Mouse (Mus musculus) heart, embryonic 12.5 days (tissue): Measurements from ENCODE around the gene Cd36. TPM values are rescaled to one million over a fixed set of nuclear protein-coding genes. Genes with fewer than 3 reads are reported as not detected.

Experiments
- ATAC-seq: fragments of 200-750 bp; cut with Nextera tagmentation; 2 replicates; pipeline ENCODE4 v1.8.0; 2017; ENCODE audit warnings: moderate TSS enrichment, moderate library complexity; ENCODE audit not compliant: insufficient number of reproducible peaks, low FRiP score
- H3K27ac ChIP-seq: fragments of 300-500 bp; sonication (generic); 2 replicates; pipeline ENCODE4 v1.5.1; 2016; ENCODE audit warnings: mild to moderate bottlenecking, moderate library complexity; ENCODE audit not compliant: poor library complexity, severe bottlenecking
- H3K27me3 ChIP-seq: fragments of 300-500 bp; sonication (generic); replicated peaks from 2 replicates; pipeline ENCODE4 v1.6.1; 2016; ENCODE audit warnings: mild to moderate bottlenecking, moderate library complexity
- H3K36me3 ChIP-seq: fragments of 300-500 bp; sonication (generic); 2 replicates; pipeline ENCODE4 v1.6.1; 2016; ENCODE audit warnings: mild to moderate bottlenecking, moderate library complexity
- H3K4me1 ChIP-seq: fragments of 300-500 bp; sonication (generic); replicated peaks from 2 replicates; pipeline ENCODE4 v1.6.1; 2016; ENCODE audit warnings: mild to moderate bottlenecking
- H3K4me2 ChIP-seq: fragments of 300-500 bp; sonication (generic); 2 replicates; pipeline ENCODE4 v1.6.1; 2016; ENCODE audit warnings: mild to moderate bottlenecking, moderate library complexity
- H3K4me3 ChIP-seq: fragments of 300-500 bp; sonication (generic); 2 replicates; pipeline ENCODE4 v1.5.1; 2016; ENCODE audit warnings: mild to moderate bottlenecking
- H3K9ac ChIP-seq: fragments of 300-500 bp; sonication (generic); 2 replicates; pipeline ENCODE4 v1.6.1; 2016; ENCODE audit warnings: mild to moderate bottlenecking, moderate library complexity
- H3K9me3 ChIP-seq: fragments of 300-500 bp; sonication (generic); replicated peaks from 2 replicates; pipeline ENCODE4 v1.6.1; 2016; ENCODE audit warnings: mild to moderate bottlenecking, moderate library complexity
- WGBS: fragments of 180-500 bp; shearing (Covaris S2); methylation state at CpG from one replicate; pipeline ENCODE4 v1.1.7; 2016; 5-methylcytosine and 5-hydroxymethylcytosine counted together
- polyA plus RNA-seq: library from polyadenylated mRNA; unstranded; fragments of >200 nt; fragmentation: Nextera tagmentation; extraction: Ambion mirVana; gene quantifications from 2 replicates; pipeline ENCODE4 v1.2.1, GENCODE M21; 2016

Cd36 gene
- polyA plus RNA-seq, 1 experiment from 2014 or later: 59.2 TPM

- H3K4me1 ChIP-seq: no peaks in the 10 kb centered on the region
- WGBS: 64% methylated on average over 1 of the region's 1 CpGs
These were observed 78.3 kb downstream of the Cd36 start for GRCm38 (mm10) chr5:17810336-17810735.

GRCm38 (mm10) chr5:17806774-17807377 lies 81.7 kb downstream of the Cd36 start:
- Histone ChIP-seq H3K27ac (no peak overlapping the region), H3K9me3 (no peaks in the 10 kb centered on the region), H3K4me3 (no peak overlapping the region), H3K36me3 (no peaks in the 10 kb centered on the region; the same call in 1 of the 2 replicates), H3K27me3 (no peaks in the 10 kb centered on the region), H3K4me1 (no peaks in the 10 kb centered on the region), H3K4me2 (no peak overlapping the region), H3K9ac (no peak overlapping the region)
- no peak for ATAC-seq
- 78% methylated on average over 3 of the region's 3 CpGs for WGBS

More at GRCm38 (mm10) chr5:17810336-17810735, 78.3 kb downstream of the Cd36 start:
- no peaks in the 10 kb centered on the region; the same call in 1 of the 2 replicates for H3K36me3 ChIP-seq
- no peak overlapping the region for H3K4me3 ChIP-seq
- H3K9me3 ChIP-seq: no peaks in the 10 kb centered on the region
- no peak overlapping the region for H3K27ac ChIP-seq
- H3K27me3 ChIP-seq: no peaks in the 10 kb centered on the region
- ATAC-seq: no peak
- no peak overlapping the region for H3K9ac ChIP-seq
- no peak overlapping the region for H3K4me2 ChIP-seq

DNA sequence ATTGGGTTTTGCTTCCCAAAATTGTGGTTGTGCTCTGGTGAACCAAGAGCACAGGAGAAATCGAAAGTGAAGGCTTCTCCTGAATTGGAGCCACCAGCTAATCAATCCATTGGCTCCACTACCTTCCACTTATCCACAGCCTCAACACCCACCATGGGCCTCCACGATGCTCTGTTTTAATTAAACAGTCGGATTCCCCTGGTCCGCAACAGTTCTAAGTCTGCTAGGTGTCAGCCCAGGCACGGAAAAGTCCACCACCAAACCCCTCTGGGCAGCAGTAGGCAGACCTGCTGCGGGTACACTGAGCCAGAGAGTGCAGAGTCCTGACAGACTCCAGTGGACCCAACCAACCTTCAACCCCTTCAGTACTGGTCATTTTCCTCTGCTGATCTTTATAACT lies 112.0 kb downstream of the Cd36 start:
- Histone ChIP-seq H3K27ac (no peak overlapping the region), H3K4me2 (no peak overlapping the region), H3K4me1 (no peaks in the 10 kb centered on the region), H3K9me3 (no peaks in the 10 kb centered on the region; the same call in 1 of the 2 replicates), H3K9ac (no peak overlapping the region), H3K27me3 (no peaks in the 10 kb centered on the region), H3K36me3 (no peaks in the 10 kb centered on the region), H3K4me3 (no peak overlapping the region)
- no peak for ATAC-seq
- 79% methylated on average over 6 of the region's 6 CpGs for WGBS

DNA sequence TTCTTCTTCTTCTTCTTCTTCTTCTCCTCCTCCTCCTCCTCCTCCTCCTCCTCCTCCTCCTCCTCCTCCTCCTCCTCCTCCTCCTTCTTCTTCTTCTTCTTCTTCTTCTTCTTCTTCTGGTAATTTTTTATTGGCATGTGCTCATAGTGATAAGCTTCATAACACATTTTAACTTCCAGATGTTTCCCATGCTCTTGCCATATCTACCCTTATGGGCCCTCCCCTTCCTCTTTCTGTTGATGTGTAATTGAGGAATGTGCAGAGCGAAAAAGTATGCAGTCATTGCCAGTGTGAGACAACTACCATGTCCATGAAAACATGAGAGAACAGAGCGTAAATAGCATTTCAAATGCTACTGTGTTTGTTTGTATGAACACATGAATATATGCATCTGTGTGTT lies 118.3 kb downstream of the Cd36 start:
- ATAC-seq: no peak

GRCm38 (mm10) chr5:17766006-17766677 lies 122.5 kb downstream of the Cd36 start:
- H3K36me3 ChIP-seq: no peaks in the 10 kb centered on the region
- no peak for ATAC-seq
- H3K27ac ChIP-seq: no peak overlapping the region
- no peak overlapping the region for H3K9ac ChIP-seq
- no peak overlapping the region for H3K4me3 ChIP-seq
- no peaks in the 10 kb centered on the region for H3K9me3 ChIP-seq
- no peaks in the 10 kb centered on the region for H3K27me3 ChIP-seq
- no peak overlapping the region for H3K4me2 ChIP-seq
- no peaks in the 10 kb centered on the region for H3K4me1 ChIP-seq
- WGBS: 64% methylated on average over 4 of the region's 4 CpGs

More for the DNA sequence above, 118.3 kb downstream of the Cd36 start:
- Histone ChIP-seq H3K4me3 (no peak overlapping the region), H3K4me1 (no peaks in the 10 kb centered on the region), H3K9ac (no peak overlapping the region), H3K9me3 (no peaks in the 10 kb centered on the region), H3K27ac (no peak overlapping the region), H3K4me2 (no peak overlapping the region), H3K27me3 (no peaks in the 10 kb centered on the region), H3K36me3 (no peaks in the 10 kb centered on the region)
- 82% methylated on average over 2 of the region's 2 CpGs for WGBS

DNA sequence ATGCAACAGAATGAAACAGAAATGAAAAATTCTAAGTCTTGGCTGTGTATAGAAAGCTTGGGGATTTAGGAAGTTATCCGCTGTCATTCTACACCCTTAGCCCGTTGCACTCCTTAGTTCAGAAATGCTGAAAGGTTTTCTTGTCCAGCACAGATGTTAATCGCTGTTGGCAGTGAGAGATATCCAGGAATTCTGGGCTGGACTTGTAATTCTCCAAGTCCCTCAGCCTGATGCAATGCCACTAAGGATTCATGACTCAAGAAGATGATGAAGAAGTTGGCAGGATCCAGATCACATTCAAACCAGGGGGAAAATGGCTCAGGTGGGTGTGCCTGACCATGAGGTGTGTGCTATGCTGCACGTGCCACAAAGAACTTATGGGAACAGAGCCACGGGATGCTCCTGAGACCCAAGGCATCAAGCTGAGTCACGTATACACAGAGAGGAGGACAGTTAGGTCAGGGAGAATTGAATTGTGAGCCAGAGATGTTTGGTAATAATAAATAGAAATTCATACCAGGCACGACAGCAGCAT lies 135.1 kb downstream of the Cd36 start:
- H3K36me3 ChIP-seq: no peaks in the 10 kb centered on the region
- no peak overlapping the region for H3K27ac ChIP-seq
- no peak for ATAC-seq
- no peak overlapping the region for H3K4me3 ChIP-seq
- no peak overlapping the region for H3K9ac ChIP-seq
- no peak overlapping the region for H3K4me2 ChIP-seq
- no peaks in the 10 kb centered on the region for H3K4me1 ChIP-seq
- 77% methylated on average over 7 of the region's 7 CpGs for whole genome bisulfite sequencing
- no peaks in the 10 kb centered on the region for H3K27me3 ChIP-seq
- no peaks in the 10 kb centered on the region for H3K9me3 ChIP-seq

DNA sequence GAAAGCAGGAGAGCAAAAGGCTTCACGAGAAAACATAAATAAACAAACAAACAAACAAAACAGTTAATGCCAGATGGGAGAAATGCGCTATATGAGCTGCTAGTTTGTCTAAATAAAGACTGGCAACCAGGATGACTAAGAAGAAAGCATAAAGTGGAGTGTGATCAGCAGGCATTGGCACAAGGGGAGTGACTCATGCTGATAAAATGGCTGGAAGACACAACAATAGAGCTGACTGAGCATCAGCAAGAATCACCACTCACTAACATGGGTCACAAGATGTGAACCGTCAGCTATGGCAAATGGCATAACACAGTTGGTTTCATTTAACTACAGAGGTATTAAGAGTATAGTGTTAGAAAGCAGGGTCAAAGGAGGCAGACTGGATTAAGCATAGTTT lies 140.3 kb downstream of the Cd36 start:
- Histone ChIP-seq H3K27me3 (no peaks in the 10 kb centered on the region), H3K27ac (no peak overlapping the region)
- 71% methylated on average over 3 of the region's 3 CpGs for WGBS

DNA sequence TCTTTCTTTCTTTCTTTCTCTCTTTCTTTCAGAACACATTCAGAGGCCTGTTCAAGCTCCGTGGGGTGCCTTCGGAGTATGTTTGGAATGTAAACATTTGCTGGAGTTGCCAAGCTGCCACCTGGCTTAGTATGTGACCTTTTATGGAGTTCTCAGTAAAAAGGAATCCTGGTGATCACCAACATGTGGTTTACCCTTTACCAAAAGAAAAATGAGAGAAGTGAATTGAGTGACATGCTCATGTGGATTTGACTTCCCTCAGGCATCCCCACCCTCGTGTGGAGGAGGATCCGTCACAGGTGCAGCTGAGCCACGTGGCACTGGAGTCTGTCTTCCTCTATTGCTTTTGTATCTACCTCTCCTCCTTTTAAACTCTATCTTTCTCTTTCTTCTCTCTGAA lies 141.5 kb downstream of the Cd36 start:
- H3K9me3 ChIP-seq: no peaks in the 10 kb centered on the region
- H3K4me3 ChIP-seq: no peak overlapping the region
- no peaks in the 10 kb centered on the region for H3K4me1 ChIP-seq
- no peaks in the 10 kb centered on the region for H3K36me3 ChIP-seq
- no peak overlapping the region for H3K9ac ChIP-seq
- H3K27me3 ChIP-seq: no peaks in the 10 kb centered on the region
- ATAC-seq: no peak
- H3K4me2 ChIP-seq: no peak overlapping the region
- H3K27ac ChIP-seq: no peak overlapping the region
- 44% methylated on average over 5 of the region's 5 CpGs for WGBS

More for the DNA sequence above, 140.3 kb downstream of the Cd36 start:
- H3K4me2 ChIP-seq: no peak overlapping the region
- no peaks in the 10 kb centered on the region for H3K4me1 ChIP-seq
- no peak overlapping the region for H3K9ac ChIP-seq
- H3K36me3 ChIP-seq: no peaks in the 10 kb centered on the region
- no peaks in the 10 kb centered on the region for H3K9me3 ChIP-seq
- no peak for ATAC-seq
- H3K4me3 ChIP-seq: no peak overlapping the region

DNA sequence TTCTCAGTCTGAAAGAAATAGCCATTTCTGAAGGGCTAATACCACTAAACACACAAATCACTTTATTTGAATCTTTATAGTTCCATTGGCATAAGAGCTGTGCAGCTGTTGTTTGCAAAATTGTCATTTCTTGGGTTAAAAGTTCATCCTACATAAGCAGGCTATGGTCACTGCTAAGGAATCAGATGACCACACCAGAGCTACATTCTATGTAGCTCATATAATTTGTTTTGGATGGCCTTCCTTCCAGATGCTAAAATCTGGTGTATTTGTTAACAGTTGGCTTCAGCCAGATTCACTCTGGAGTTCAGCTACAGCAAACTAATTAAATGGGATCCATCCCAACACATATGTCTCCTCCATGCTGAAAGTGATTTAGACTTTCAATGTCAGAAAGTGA lies 142.1 kb downstream of the Cd36 start:
- no peak overlapping the region for H3K4me2 ChIP-seq
- no peak overlapping the region for H3K27ac ChIP-seq
- no peaks in the 10 kb centered on the region for H3K36me3 ChIP-seq
- no peak for ATAC-seq
- no peak overlapping the region for H3K4me3 ChIP-seq
- no peak overlapping the region for H3K9ac ChIP-seq
- no peaks in the 10 kb centered on the region for H3K4me1 ChIP-seq
- no peaks in the 10 kb centered on the region for H3K9me3 ChIP-seq
- H3K27me3 ChIP-seq: no peaks in the 10 kb centered on the region

- H3K4me2 ChIP-seq: no peak overlapping the region
- 52% methylated on average over 3 of the region's 3 CpGs for WGBS
- H3K36me3 ChIP-seq: no peaks in the 10 kb centered on the region
- no peak overlapping the region for H3K9ac ChIP-seq
- H3K27ac ChIP-seq: no peak overlapping the region
- no peak for ATAC-seq
- H3K27me3 ChIP-seq: no peaks in the 10 kb centered on the region
- no peak overlapping the region for H3K4me3 ChIP-seq
- H3K9me3 ChIP-seq: no peaks in the 10 kb centered on the region
- 0 out of 2 replicates have a peak, but pooled peaks cover 6% of the 10 kb centered on the region for H3K4me1 ChIP-seq
These were observed 148.8 kb downstream of the Cd36 start for GRCm38 (mm10) chr5:17739805-17740204.
